Mouse (Mus musculus) liver, embryonic 11.5 days (tissue): ENCODE measurements around the gene Ctnnbl1. TPM values are rescaled to one million over a fixed set of nuclear protein-coding genes. Genes with fewer than 3 reads are reported as not detected.
A peak's percentile ranks its signal among the peaks of the same experiment; 100 is the strongest.

Source experiments
- ATAC-seq: fragments of 200-750 bp; cut with Nextera tagmentation; replicated peaks from 2 replicates; pipeline ENCODE4 v1.8.0; 2017; ENCODE audit warnings: moderate number of reproducible peaks, mild to moderate bottlenecking, moderate TSS enrichment, moderate library complexity; ENCODE audit not compliant: low FRiP score
- DNase-seq: peaks from one replicate; pipeline ENCODE4 v3.0.0-alpha.2; 2017; ENCODE audit warnings: low spot score
- H3K27ac ChIP-seq: fragments of 300-500 bp; sonication (generic); 2 replicates; pipeline ENCODE4 v1.5.1; 2014; ENCODE audit warnings: mild to moderate bottlenecking, low read depth, low read length, control low read depth
- H3K27me3 ChIP-seq: fragments of 300-500 bp; sonication (generic); replicated peaks from 2 replicates; pipeline ENCODE4 v1.6.1; 2014; ENCODE audit warnings: low read length, mixed read lengths; ENCODE audit not compliant: control insufficient read depth, insufficient read depth
- H3K36me3 ChIP-seq: fragments of 300-500 bp; sonication (generic); 2 replicates; pipeline ENCODE4 v1.6.1; 2014; ENCODE audit warnings: mild to moderate bottlenecking, low read length, moderate library complexity, mixed read lengths; ENCODE audit not compliant: control insufficient read depth, insufficient read depth
- H3K4me1 ChIP-seq: fragments of 300-500 bp; sonication (generic); replicated peaks from 2 replicates; pipeline ENCODE4 v1.6.1; 2014; ENCODE audit warnings: low read length, mixed read lengths; ENCODE audit not compliant: control insufficient read depth, insufficient read depth
- H3K4me2 ChIP-seq: fragments of 300-500 bp; sonication (generic); 2 replicates; pipeline ENCODE4 v1.6.1; 2014; ENCODE audit warnings: mild to moderate bottlenecking, control low read depth, moderate library complexity
- H3K4me3 ChIP-seq: fragments of 300-500 bp; sonication (generic); 2 replicates; pipeline ENCODE4 v1.5.1; 2014; ENCODE audit warnings: low read depth, low read length, control low read depth
- H3K9ac ChIP-seq: fragments of 300-500 bp; sonication (generic); 2 replicates; pipeline ENCODE4 v1.6.1; 2014; ENCODE audit warnings: low read depth, low read length, control low read depth
- H3K9me3 ChIP-seq: fragments of 300-500 bp; sonication (generic); 2 replicates; pipeline ENCODE4 v1.6.1; 2016; ENCODE audit warnings: low read length, inconsistent platforms, mixed read lengths; ENCODE audit not compliant: control insufficient read depth
- WGBS: fragments of 180-500 bp; shearing (Covaris S2); extraction: QIAGEN DNeasy Blood & Tissue Kit; methylation state at CpG from one replicate; pipeline ENCODE4 v1.1.7; 2014; 5-methylcytosine and 5-hydroxymethylcytosine counted together
- polyA plus RNA-seq: library from polyadenylated mRNA; unstranded; fragments of >200 nt; fragmentation: Nextera tagmentation; extraction: Ambion mirVana; gene quantifications from 2 replicates; pipeline ENCODE4 v1.2.1, GENCODE M21; 2014

Ctnnbl1 gene
- 56.3 and 65.0 TPM in 2 replicates for polyA plus RNA-seq

GRCm38 (mm10) chr2:157736854-157737850 lies at the start of gene Ctnnbl1:
Gene Ctnnbl1 (plus strand): TSS chr2:157737401.
- H3K9me3 ChIP-seq = no peaks in the 10 kb centered on the region
- peak within 1 kb of the TSS; percentile 84 for H3K4me3 ChIP-seq
- no peaks in the 10 kb centered on the region for H3K36me3 ChIP-seq
- 11% methylated on average over 44 of the region's 44 CpGs for WGBS
- H3K4me1 ChIP-seq = peaks cover 6% of the 10 kb centered on the region
- H3K27ac ChIP-seq = no peak within 1 kb of the TSS
- peak within 1 kb of the TSS; percentile 80 for H3K9ac ChIP-seq
- ATAC-seq (peak; percentile 92), DNase-seq (peak; percentile 98)
- H3K27me3 ChIP-seq = no peaks in the 10 kb centered on the region
- H3K4me2 ChIP-seq = peak within 1 kb of the TSS; percentile 73

GRCm38 (mm10) chr2:157687506-157687905 lies 49.7 kb upstream of the Ctnnbl1 start:
- Histone ChIP-seq H3K9ac (no peak overlapping the region), H3K27ac (no peak overlapping the region), H3K27me3 (no peaks in the 10 kb centered on the region), H3K36me3 (no peaks in the 10 kb centered on the region), H3K4me1 (no peaks in the 10 kb centered on the region), H3K4me2 (no peak overlapping the region), H3K9me3 (no peaks in the 10 kb centered on the region), H3K4me3 (no peak overlapping the region)
- ATAC-seq = no peak
- no peak for DNase-seq
- 30% methylated on average over 3 of the region's 3 CpGs for WGBS

GRCm38 (mm10) chr2:157691266-157692105 lies 45.7 kb upstream of the Ctnnbl1 start:
- no peaks in the 10 kb centered on the region for H3K36me3 ChIP-seq
- H3K4me2 ChIP-seq = no peak overlapping the region
- H3K9me3 ChIP-seq = no peaks in the 10 kb centered on the region
- H3K4me1 ChIP-seq = no peaks in the 10 kb centered on the region
- H3K27ac ChIP-seq = no peak overlapping the region
- H3K27me3 ChIP-seq = no peaks in the 10 kb centered on the region
- ATAC-seq (no peak), DNase-seq (no peak)
- no peak overlapping the region for H3K4me3 ChIP-seq
- no peak overlapping the region for H3K9ac ChIP-seq
- 65% methylated on average over 13 of the region's 13 CpGs for WGBS

- DNase-seq (no peak), ATAC-seq (no peak)
- Histone ChIP-seq H3K9ac (no peak overlapping the region), H3K4me1 (no peaks in the 10 kb centered on the region), H3K27me3 (no peaks in the 10 kb centered on the region), H3K36me3 (no peaks in the 10 kb centered on the region), H3K27ac (no peak overlapping the region), H3K4me3 (no peak overlapping the region), H3K4me2 (no peak overlapping the region), H3K9me3 (no peaks in the 10 kb centered on the region)
- WGBS = 34% methylated on average over 17 of the region's 17 CpGs
These were observed 44.8 kb upstream of the Ctnnbl1 start for GRCm38 (mm10) chr2:157692365-157692932.

- Histone ChIP-seq H3K4me1 (no peaks in the 10 kb centered on the region), H3K9ac (no peak overlapping the region), H3K36me3 (no peaks in the 10 kb centered on the region), H3K27me3 (no peaks in the 10 kb centered on the region), H3K4me3 (no peak overlapping the region), H3K9me3 (no peaks in the 10 kb centered on the region), H3K27ac (no peak overlapping the region), H3K4me2 (no peak overlapping the region)
- DNase-seq = no peak
- ATAC-seq = no peak
- 79% methylated on average over 3 of the region's 3 CpGs for WGBS
These were observed 43.6 kb upstream of the Ctnnbl1 start for GRCm38 (mm10) chr2:157693576-157693975.

- Histone ChIP-seq H3K9me3 (no peaks in the 10 kb centered on the region), H3K27ac (no peak overlapping the region), H3K4me2 (no peak overlapping the region), H3K27me3 (no peaks in the 10 kb centered on the region), H3K9ac (no peak overlapping the region), H3K4me1 (no peaks in the 10 kb centered on the region), H3K36me3 (no peaks in the 10 kb centered on the region), H3K4me3 (no peak overlapping the region)
- ATAC-seq (no peak), DNase-seq (no peak)
- WGBS = 49% methylated on average over 7 of the region's 7 CpGs
These were observed 40.9 kb upstream of the Ctnnbl1 start for GRCm38 (mm10) chr2:157696297-157696731.

GRCm38 (mm10) chr2:157703155-157703554 lies 34.0 kb upstream of the Ctnnbl1 start:
- no peaks in the 10 kb centered on the region for H3K36me3 ChIP-seq
- 56% methylated on average over 8 of the region's 8 CpGs for WGBS
- DNase-seq (no peak), ATAC-seq (no peak)
- no peak overlapping the region for H3K9ac ChIP-seq
- no peak overlapping the region for H3K4me3 ChIP-seq
- H3K4me2 ChIP-seq = no peak overlapping the region
- no peaks in the 10 kb centered on the region for H3K4me1 ChIP-seq
- H3K9me3 ChIP-seq = no peaks in the 10 kb centered on the region
- H3K27me3 ChIP-seq = peaks cover 12% of the 10 kb centered on the region; the same call in 1 of the 2 replicates
- no peak overlapping the region for H3K27ac ChIP-seq

GRCm38 (mm10) chr2:157704991-157705776 lies 32.0 kb upstream of the Ctnnbl1 start:
- peaks cover 12% of the 10 kb centered on the region; the same call in 1 of the 2 replicates for H3K27me3 ChIP-seq
- DNase-seq = no peak
- no peak for ATAC-seq
- no peak overlapping the region for H3K4me3 ChIP-seq
- H3K4me2 ChIP-seq = no peak overlapping the region
- H3K36me3 ChIP-seq = no peaks in the 10 kb centered on the region
- WGBS = 44% methylated on average over 28 of the region's 28 CpGs
- no peak overlapping the region for H3K9ac ChIP-seq
- no peak overlapping the region for H3K27ac ChIP-seq
- H3K4me1 ChIP-seq = no peaks in the 10 kb centered on the region
- no peaks in the 10 kb centered on the region for H3K9me3 ChIP-seq
